9 mouse cellular contexts compared by ENCODE assay signal in genomic region chr12:80803924-80804323, GRCm38 (mm10). TPM values are rescaled to one million over a fixed set of nuclear protein-coding genes. Genes with fewer than 3 reads are reported as not detected.
DNase-seq lines count a peak whose midpoint lies in the region; ATAC-seq lines count a peak whose summit lies in the region.
"Had no signal": no experiment of that assay in that cellular context is flagged by ENCODE, and none has a peak within 500 bp of the region (broad histone marks: within the 10 kb centered on the region; RNA-seq: fewer than 3 reads in every experiment).

No protein-coding gene starts in this region.

- no peak overlapping the region for H3K4me3 ChIP-seq in forebrain, embryonic 13.5 days
- no peak overlapping the region for H3K4me3 ChIP-seq in forebrain, embryonic 10.5 days
- H3K4me3 ChIP-seq in neural tube, embryonic 13.5 days = no peak overlapping the region
- H3K4me3 ChIP-seq in heart, embryonic 10.5 days = no peak overlapping the region

- H3K27ac ChIP-seq in forebrain, embryonic 13.5 days = peak overlapping the region; percentile 58
- no peak overlapping the region for H3K27ac ChIP-seq in forebrain, embryonic 10.5 days
- H3K27ac ChIP-seq in neural tube, embryonic 13.5 days (replicated peaks) = no peak overlapping the region; the same call in 1 of the 2 replicates
- H3K27ac ChIP-seq in heart, embryonic 10.5 days = no peak overlapping the region
- H3K27ac ChIP-seq: kidney, postnatal 0 days had no signal

- no peaks in the 10 kb centered on the region for H3K36me3 ChIP-seq in forebrain, embryonic 13.5 days (ENCODE audit: poor library complexity, severe bottlenecking)
- no peaks in the 10 kb centered on the region for H3K36me3 ChIP-seq in forebrain, embryonic 10.5 days (replicated peaks)
- no peaks in the 10 kb centered on the region for H3K36me3 ChIP-seq in neural tube, embryonic 13.5 days
- no peaks in the 10 kb centered on the region for H3K36me3 ChIP-seq in heart, embryonic 10.5 days

- H3K4me1 ChIP-seq in forebrain, embryonic 13.5 days = peaks cover 18% of the 10 kb centered on the region
- H3K4me1 ChIP-seq in forebrain, embryonic 10.5 days = peaks cover 16% of the 10 kb centered on the region
- peaks cover 36% of the 10 kb centered on the region for H3K4me1 ChIP-seq in neural tube, embryonic 13.5 days (replicated peaks)
- H3K4me1 ChIP-seq in heart, embryonic 10.5 days = peaks cover 20% of the 10 kb centered on the region

- no peak overlapping the region for H3K9ac ChIP-seq in forebrain, embryonic 13.5 days
- H3K9ac ChIP-seq in neural tube, embryonic 13.5 days = 0 out of 2 replicates have a peak overlapping the region, but pooled peaks have one; percentile 8

- H3K4me2 ChIP-seq in forebrain, embryonic 13.5 days = no peak overlapping the region
- no peak overlapping the region for H3K4me2 ChIP-seq in neural tube, embryonic 13.5 days

- no peak for ATAC-seq in forebrain, embryonic 13.5 days
- ATAC-seq in neural tube, embryonic 13.5 days (ENCODE audit: low read depth) = no peak

- WGBS in forebrain, embryonic 13.5 days = 54% methylated on average over 3 of the region's 3 CpGs
- WGBS in forebrain, embryonic 10.5 days = 75% methylated on average over 3 of the region's 3 CpGs
- WGBS in neural tube, embryonic 13.5 days = 41% methylated on average over 3 of the region's 3 CpGs
- 55% methylated on average over 3 of the region's 3 CpGs for WGBS in heart, embryonic 10.5 days

- no peaks in the 10 kb centered on the region for H3K27me3 ChIP-seq in forebrain, embryonic 13.5 days
- no peaks in the 10 kb centered on the region for H3K27me3 ChIP-seq in forebrain, embryonic 10.5 days (ENCODE audit: poor library complexity, severe bottlenecking)
- H3K27me3 ChIP-seq in neural tube, embryonic 13.5 days = no peaks in the 10 kb centered on the region
- H3K27me3 ChIP-seq in heart, embryonic 10.5 days (ENCODE audit: insufficient read depth, poor library complexity, severe bottlenecking) = no peaks in the 10 kb centered on the region

- no peaks in the 10 kb centered on the region for H3K9me3 ChIP-seq in forebrain, embryonic 13.5 days (replicated peaks)
- no peaks in the 10 kb centered on the region for H3K9me3 ChIP-seq in forebrain, embryonic 10.5 days
- no peaks in the 10 kb centered on the region for H3K9me3 ChIP-seq in neural tube, embryonic 13.5 days
- H3K9me3 ChIP-seq in heart, embryonic 10.5 days = no peaks in the 10 kb centered on the region

- no peak for DNase-seq in forebrain, embryonic 10.5 days (ENCODE audit: extremely low spot score, low spot score)
- no peak for DNase-seq in neural tube, embryonic 10.5 days (ENCODE audit: extremely low spot score, low spot score)
- peak; percentile 58 for DNase-seq in heart, embryonic 10.5 days (ENCODE audit: low spot score)
- peak; percentile 72 for DNase-seq in left cerebral cortex, adult 11 months (ENCODE audit: low spot score)
- DNase-seq in right cerebral cortex, adult 2 months (ENCODE audit: low spot score in 2 of 2) = peak; percentile 90
- DNase-seq in spleen, postnatal 36 days (ENCODE audit: low spot score in 2 of 2) = no peak

RNA-seq across cellular contexts. Expression of gene Susd6, which starts 13.6 kb away (rescaled TPM):
- polyA plus RNA-seq in forebrain, embryonic 13.5 days (2015; fragmentation: Nextera tagmentation; extraction: Ambion mirVana) = 13.8 and 14.0 TPM in 2 replicates
- 11.9 and 13.0 TPM in 2 replicates for polyA plus RNA-seq in forebrain, embryonic 10.5 days (2016; fragmentation: Nextera tagmentation; extraction: Ambion mirVana)
- polyA plus RNA-seq in neural tube, embryonic 13.5 days (2015; fragmentation: Nextera tagmentation; extraction: Ambion mirVana) = 12.3 and 12.9 TPM in 2 replicates
- polyA plus RNA-seq in heart, embryonic 10.5 days (2016; fragmentation: Nextera tagmentation; extraction: Ambion mirVana) = 14.9 and 16.5 TPM in 2 replicates

RNA-seq across cellular contexts. Expression of gene Ccdc177, which starts 43.4 kb away (rescaled TPM):
- polyA plus RNA-seq in forebrain, embryonic 13.5 days (2015; fragmentation: Nextera tagmentation; extraction: Ambion mirVana) = 4.6 and 4.7 TPM in 2 replicates
- 1.6 and 1.7 TPM in 2 replicates for polyA plus RNA-seq in forebrain, embryonic 10.5 days (2016; fragmentation: Nextera tagmentation; extraction: Ambion mirVana)
- polyA plus RNA-seq in neural tube, embryonic 13.5 days (2015; fragmentation: Nextera tagmentation; extraction: Ambion mirVana) = 2.8 and 2.9 TPM in 2 replicates
- polyA plus RNA-seq in heart, embryonic 10.5 days (2016; fragmentation: Nextera tagmentation; extraction: Ambion mirVana) = 0.03 TPM in 1 of 2 replicates, not detected in the other

Comparison
In these comparisons a context has a peak if more than half of its experiments do, and no peak if none do; other contexts are left out.
1. DNase-seq: peak in heart, embryonic 10.5 days (single experiment), left cerebral cortex, adult 11 months (single experiment) and right cerebral cortex, adult 2 months (2 of 2); none in forebrain, embryonic 10.5 days (single experiment), neural tube, embryonic 10.5 days (single experiment) and spleen, postnatal 36 days (0 of 2).